Mouse (Mus musculus) layer of hippocampus, adult 11-12 months (tissue): ENCODE results near the gene Baiap2l2.

ENCODE experiments used
- DNase-seq: peaks from one replicate; pipeline ENCODE4 v3.0.0; 2022; ENCODE audit warnings: low spot score

Baiap2l2 gene

DNA sequence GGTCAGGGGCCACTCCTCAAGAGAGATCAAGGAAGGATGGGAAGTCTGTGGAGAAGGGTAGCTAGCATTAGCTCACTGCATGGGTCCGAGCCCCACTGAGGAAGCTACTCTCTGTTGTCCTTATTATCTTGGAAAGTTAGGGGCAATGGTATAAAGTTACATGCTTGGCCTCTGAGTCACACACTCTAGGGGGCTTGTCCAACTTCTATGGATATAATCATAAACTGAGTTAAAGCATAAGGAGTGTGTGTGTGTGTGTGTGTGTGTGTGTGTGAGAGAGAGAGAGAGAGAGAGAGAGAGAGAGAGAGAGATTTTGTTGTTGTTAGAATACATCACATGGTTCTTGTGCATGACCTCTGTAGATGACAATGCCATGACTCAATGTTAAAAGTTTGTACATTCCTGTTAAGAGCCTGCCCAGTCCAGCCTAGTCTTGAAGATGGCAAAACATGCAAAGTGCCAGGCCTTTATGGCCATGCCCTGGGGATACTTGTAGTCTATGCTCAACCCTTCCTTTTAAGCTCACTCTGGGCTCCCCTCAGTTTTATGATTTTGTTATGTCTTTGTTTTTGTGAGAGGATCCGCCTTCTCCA lies 14.3 kb upstream of the Baiap2l2 start:
- DNase-seq, result no peak

DNA sequence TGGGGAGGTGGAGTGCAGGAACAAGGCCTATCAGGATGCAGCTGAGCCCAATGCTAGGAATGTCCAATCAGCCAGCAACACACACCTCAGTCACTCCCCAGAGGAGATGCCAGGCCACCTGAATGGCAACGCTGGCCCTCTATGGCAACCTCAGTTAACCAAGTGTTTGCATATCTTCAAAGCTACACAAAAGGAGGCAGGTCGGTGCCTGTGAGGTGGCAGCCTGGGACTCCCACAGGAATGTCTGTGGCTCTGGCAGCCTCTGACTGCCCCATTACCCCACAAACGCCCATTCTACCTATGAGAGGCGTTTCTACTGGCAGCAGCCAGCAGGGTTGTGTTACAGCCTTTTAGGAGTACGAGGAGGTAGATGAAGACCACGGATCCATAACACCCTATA lies 13.2 kb upstream of the Baiap2l2 start:
- DNase-seq, result no peak

DNA sequence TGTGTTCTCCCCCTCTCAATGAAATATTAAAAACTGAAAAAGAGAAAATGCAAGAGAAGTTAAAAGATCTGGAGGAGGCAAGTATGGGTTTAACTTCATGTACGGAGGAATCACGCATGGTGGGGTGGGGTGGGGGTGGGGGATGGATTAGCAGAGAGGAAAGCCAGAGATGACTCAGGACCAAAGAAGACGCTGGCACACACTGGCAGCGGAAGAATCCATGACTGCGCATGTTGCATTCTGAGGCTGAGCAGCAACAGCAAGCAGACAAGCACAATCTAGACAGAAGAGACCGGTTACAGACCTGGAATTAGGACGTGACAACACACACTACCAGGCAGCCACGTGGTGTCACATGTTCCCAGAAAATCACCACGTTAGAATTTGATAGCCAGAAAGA lies 7.4 kb upstream of the Baiap2l2 start:
- DNase-seq, result no peak

DNA sequence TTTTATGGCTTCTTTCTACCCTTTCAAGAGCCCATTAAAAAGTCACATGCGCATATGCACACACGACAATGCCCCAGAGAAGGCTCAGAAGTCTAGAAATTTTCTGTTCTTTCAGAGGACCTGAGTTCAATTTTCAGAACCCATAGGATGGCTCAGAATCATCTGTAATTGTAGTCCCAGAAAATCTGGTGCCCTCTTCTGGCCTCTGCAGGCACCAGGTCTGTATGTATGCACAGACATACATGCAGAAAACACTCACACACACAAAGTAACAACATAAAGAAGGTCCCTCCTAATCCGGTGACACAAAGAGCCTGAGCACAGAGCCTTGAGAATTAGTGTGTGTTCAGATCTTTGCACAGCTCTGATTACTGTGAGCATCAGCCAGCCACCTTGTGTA lies 5.0 kb upstream of the Baiap2l2 start:
- no peak for DNase-seq

DNA sequence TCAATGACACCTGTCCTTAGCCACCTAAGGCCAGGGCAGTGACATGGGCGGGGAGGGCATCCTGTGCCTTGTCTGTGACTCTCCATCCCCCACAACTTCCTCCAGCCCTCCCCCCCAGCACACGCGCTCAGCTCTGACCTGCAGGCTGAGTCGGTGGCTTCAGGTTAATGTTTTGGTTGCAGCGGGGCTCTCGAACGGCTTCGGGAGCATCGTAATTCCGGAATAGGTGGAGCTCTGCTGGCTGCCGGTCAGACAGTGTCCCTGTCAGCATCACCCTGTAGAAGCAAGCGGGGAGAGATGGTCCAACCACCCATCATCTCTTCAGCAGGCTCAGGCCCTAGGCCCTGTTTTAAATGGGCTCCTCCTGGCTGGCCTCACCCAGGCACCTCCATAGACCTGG lies 4.1 kb upstream of the Baiap2l2 start:
- DNase-seq, result no peak

DNA sequence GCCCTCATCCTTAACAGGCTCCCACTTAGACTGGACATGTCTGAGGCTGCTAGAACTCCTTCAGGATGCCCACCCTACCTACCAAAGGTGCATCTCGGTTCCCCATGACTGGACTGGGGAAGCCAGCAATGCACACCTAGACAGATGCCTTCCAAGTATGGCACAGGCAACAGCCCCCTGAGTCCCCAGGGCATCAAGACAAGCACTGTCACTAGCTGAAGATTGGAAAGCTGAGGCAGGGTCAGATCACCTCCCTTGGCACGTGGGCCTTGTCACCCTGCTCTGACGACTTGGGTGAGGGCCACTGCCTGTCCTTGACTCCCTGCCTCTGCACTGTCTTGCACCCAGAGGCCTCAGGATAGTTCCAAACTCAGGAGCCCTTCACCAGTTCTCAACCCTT lies 3.0 kb upstream of the Baiap2l2 start:
- DNase-seq, result no peak

DNA sequence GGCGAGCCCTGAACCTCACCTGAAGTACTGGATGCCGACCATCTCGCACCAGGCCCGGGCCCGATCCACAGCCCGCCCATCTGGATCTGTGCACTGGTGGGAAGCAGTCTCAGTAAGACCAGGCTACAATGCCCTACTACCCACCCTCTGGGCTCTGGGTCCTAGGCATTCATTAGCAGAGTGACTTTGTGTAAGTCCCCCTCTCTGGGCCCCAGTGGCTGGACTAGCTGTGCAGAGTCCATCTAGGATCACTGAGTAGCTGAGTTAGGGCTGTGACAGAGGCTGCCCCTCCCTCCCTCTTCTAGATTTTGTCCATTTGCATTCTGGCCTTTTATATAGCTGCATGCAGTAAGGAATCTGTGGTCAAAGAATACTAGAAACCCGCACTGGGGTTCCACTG lies 1.8 kb upstream of the Baiap2l2 start:
- no peak for DNase-seq

DNA sequence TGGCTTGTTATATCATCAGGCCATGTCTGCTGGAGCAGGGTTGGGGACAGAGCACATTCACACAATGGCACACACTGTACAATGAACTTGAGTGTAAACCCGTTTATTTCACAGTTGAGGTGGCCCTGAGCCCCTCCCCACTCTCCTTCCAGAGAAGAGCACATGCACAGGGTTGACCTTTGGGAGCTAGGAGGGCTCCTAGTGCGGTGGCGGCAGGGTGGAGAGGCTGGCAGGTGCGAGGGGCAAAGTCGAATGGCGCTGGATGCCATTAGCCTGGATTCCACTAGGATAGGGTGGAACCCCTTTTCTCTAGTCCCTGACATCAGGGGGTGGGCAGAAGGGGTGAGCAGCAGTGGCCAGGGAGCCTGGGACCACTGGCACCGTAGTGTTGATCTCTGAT lies 804 bp upstream of the Baiap2l2 start:
- DNase-seq, result no peak

DNA sequence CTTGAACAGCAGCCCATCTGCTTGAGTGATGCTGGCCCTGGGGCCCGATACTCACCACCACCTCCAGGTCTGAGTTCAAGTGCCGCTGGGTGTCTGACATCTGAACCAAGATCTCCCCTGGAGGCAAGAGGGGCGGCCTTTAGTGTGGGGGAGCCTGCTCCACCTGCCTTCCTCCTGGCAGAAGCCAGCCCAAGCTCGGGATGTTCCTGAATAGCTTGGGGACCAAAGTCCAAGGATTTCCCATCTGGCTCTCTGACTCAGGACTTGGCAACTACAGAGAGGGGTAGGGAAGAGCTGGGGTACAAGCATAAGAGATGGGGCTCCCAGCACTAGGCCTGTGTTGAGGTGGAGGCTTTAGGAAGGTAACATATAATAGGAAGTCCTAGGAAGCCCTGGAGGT lies 2.0 kb downstream of the Baiap2l2 start:
- DNase-seq, result no peak

DNA sequence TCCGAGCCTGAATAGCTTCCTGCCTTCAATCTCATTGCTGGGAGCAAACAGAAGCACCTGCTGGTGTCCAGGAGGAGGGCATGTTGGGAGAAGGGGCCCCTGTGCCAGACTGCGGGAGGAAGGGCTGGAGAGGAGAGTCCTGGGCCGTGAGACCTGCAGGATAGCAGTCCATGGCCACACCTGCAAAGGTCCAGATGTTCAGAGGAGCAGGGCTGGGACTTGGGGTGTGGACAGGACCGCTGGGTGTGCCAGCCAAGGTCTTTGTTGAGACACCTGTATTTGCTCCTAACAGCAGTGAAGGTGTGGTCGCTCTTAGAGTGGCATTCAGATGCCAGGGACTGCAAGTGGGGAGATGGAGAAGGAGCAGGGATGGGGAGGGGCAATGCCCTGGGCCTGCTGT lies 2.9 kb downstream of the Baiap2l2 start:
- no peak for DNase-seq

DNA sequence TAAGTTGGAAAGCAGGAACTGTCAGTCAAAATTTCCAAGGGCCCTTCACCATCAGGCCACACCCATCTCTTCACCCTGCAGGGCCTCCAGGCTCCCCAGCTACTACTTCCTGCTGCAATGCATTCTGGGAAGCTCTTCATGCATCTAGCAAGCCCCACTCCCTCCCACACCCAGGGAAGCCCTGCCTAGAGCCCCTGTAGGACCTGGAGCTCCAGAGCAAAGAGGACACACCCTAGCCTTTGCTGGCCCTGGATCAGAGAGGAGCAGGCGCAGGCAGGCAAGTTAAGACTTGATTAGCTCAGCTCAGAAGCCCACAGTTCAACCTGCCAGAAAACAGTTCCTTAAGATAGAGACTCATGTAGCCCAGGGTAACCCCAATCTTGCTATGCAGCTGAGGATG lies 3.9 kb downstream of the Baiap2l2 start:
- DNase-seq, result no peak

DNA sequence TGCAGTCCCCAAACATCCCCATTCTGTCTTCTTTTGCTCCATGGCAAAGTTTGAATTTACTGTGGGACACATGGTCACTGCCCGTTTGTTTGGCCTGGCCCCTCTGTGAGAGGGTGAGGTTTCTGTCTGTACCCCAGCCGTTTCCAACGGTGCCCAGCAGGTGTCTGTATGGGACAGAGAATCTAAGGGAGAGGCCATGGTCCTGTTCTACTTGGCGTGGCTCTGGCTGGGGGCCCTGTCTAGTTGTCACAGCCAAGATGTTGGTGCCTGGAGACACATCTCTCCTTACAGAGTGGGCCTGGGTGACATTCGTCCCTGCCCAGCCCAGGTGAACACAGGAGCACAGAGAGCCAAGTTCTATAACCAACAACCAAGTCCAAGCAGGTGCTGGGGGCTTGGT lies 4.5 kb downstream of the Baiap2l2 start:
- no peak for DNase-seq

DNA sequence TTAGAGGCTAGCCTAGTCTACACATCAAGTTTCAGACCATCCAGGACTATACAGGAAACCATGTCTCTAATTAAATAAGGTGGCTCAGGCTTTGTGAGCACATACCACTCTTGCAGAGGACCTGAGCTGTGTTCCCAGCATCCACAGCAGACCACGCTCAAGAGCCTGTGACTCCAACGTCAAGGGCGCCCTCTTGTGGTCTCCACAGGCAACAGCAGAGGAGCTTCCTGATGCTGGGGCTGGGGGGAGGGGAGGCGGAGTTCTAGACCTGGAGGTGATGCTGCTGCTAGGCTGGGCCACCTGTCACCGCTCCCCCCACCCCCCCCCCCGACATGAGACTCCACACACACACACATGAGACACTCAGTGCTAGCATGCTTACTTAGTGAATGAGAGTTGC lies 5.1 kb downstream of the Baiap2l2 start:
- DNase-seq, result no peak

DNA sequence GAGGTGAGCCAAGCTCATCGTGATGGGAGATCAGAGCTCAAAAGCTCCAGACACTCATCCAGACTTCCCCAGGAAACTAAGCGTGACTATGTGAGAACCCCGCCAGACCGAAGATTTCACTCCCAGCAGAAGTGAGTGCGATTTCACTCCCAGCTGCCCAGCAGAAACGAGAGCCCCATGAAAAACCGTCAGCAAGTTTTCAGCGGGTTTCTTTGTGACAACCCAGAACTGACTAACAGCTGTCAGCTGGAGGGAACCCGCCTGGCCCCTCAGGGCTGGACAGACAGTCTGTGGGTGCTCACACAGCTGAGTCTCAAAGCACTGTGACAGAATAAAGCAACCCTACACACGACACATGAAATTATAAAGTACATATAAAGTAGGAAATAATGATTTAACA lies 7.6 kb downstream of the Baiap2l2 start:
- no peak for DNase-seq

DNA sequence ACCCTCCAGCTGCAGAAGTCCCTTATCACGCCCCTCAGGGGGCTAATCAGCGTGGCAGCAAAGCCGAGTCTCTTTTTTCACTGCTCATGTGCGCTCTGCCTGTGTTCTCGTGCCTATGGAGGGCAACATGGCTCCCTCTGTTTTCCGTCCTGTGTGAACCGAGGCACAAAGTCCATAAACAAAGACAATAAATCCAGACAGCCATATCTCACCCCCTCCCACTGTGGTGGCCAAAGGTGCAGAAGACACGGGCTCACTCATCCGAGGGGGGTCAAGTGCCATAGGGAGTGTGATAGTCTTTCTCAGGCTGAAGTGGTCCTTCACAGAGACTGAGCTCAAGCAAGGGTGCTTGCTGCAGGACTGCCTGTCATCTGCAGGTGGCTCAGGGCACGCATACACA lies 12.3 kb downstream of the Baiap2l2 start:
- no peak for DNase-seq

DNA sequence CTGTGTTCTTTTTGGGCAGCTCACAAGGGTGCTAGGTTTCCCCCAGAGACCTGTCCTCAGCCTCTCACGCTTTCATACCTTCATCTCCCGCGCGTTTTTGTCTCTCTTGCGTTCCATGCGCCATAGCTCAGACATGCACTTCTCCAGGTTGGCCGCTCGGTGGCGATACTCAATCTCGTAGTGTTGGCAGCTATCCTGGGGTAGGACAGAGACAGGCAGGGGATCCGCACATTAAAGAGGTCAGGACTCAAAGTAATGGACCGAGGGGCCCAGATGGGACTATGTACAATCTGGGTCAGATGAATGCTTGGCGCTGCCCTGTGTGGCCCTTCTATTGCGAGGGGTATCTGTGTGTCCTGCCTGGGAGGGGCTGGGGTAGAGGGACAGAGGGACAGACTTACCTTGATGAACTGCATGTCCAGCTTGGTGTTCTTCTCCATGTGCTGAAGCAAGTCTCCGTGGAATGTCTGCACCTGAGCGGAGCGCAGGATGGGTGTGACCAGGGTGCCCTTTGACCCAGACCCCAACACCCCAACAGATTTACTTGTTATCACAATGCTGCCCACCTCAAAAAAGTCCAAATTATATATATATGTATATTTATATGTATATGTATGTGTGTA lies 14.1 kb downstream of the Baiap2l2 start:
- no peak for DNase-seq

DNA sequence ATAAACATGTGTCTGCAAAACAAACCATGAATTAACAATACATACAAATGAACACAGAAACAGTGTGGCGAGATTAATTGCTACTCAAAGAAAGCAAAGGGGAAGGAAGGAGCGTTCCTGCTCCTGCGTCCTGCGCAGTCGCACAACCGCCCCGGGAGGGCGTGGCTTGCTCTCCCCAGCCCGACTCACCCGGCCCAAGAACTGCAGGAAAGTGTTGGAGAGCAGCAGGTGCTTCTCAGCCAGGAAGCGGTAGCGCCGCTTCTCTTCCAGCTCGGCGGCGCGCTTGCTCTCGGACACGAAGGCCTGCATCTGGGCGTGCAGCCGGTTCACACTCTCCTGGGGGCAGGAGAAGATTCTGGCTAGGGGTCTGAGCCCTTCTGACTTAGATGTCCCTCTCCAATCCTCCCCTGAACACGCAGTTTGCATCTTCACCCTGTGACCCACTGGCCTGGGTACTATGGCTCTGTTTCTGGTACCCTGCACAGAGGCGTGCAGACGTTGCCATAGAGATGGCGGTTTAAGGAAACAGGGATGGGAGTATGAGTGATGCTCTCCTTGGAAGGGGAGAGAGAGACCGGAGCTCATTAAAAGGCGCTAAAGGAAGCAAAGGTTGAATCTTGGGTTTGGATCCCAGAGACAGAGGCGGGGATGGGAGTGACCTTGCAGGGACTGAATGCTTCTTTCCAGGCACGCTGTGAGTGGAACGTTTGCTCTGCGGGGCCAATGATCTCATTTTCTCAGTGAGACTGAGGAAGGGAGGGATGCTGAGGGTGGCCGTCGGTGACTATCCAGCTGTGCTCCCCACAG lies 14.8 kb downstream of the Baiap2l2 start:
- peak; percentile 68 for DNase-seq

DNA sequence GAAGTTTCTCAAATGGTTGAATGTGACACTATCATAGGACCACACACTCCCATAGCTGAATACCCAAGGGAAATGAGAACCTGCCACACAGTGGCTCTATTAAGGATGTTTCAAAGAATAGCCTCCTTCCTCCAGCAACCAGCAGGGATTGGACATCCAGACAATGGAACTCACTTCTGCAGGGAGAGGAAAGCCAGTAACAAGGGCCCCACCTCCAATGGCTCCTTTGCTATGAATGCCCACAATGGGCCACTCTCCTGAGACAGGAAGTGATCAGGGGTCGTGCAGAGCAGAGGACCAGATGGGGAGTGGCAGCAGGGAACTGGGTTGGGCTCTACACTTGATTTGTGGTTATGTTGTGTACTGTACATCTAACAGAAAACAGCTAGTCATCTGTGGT lies 16.8 kb downstream of the Baiap2l2 start:
- no peak for DNase-seq

DNA sequence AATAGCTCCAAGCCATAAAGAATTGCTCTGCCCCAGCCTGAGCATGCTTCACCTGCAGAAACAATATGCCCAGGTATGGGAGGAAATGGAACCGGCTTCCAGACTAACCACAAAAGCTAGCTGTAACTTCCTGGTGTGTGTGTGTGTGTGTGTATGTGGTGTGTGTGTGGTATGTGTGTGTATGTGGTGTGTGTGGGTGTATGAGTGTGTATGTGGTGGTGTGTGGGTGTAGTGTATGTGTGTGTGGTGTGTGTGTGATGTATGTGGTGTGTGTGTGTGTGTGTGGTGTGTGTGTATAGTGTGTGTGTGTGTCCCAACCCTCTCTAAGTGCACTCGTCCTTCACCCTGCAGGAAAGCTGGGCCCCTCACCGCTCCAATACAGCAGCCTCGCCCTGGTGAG lies 20.0 kb downstream of the Baiap2l2 start:
- DNase-seq, result no peak

DNA sequence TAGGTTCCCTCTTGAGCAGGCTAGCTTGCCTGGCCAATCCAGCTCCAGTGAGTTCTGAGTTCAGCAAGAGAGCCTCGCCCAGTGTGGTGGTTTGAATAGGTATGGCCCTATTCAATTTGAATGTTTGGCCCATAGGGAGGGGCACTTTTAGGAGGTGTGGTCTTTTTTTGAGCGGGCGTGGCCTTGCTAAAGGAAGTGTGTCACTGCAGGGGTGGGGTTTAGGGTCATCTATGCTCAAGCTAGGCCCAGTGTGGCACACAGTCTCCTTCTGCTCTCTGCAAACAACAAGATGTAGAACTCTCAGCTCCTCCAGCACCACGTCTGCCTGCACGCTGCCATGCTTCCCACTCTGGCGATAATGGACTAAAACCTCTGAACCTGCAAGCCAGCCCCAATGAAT lies 21.6 kb downstream of the Baiap2l2 start:
- no peak for DNase-seq

DNA sequence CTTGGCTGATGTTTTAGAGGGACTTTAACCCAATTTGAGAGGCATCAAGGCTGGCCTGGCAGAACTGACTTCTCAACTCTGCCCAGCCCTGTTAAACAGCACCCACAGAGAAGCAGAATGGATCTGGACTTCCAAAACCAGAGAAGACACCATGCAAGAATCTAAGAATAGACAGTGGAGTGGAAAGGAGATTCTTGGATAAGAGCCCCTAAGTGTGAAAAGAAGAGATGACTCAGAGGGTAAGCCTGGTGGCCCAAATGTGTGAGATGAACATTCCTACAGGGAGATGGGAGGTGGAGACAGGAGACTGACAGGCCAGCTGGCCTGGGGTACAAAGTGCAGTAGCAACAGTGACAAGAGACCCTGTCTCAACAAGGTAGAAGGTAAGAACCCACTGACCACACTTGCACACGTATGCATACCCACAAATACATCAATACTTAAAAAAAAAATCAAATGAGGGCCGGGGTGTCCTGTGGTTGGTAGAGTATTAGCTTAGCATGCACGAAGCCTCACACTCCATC lies 22.5 kb downstream of the Baiap2l2 start:
- no peak for DNase-seq

DNA sequence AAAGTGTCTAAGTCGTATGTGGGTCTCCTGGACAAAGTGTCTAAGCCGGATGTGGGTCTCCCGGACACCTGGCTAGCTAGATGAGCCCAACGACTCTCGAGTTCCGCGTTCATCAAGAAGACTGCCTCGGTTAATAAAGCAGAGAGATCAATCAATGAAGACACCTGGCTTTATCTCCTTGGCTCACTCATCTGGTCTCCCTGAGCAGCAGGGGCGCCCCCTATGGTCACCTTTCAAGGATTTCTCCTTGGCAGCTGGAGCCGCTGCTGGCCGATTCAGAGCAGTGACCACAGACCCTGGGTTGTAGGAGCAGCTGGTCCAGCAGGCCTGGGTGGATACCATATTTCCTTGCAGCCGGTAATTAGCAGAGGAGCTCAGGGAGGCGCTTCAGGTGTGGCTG lies 23.0 kb downstream of the Baiap2l2 start:
- no peak for DNase-seq

DNA sequence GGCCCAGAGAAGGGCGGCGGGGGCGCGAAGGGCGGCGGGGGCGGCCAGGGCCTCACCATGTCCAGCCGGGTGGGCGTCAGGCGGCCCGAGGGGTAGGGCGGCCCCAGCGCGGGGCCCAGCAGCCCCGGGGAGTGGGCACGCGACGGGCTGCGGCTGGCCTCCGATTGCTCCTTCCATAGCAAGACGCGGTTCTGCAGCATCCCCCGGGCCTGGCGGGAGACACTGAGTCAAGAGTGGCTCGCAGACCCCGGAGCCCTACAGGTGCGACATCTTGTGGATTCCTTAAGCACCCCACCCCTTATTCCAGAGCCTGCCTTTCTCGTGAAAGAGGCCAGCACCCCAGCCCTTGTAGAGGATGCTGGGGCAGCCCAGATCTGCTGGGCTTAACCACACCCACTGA lies 23.6 kb downstream of the Baiap2l2 start:
- DNase-seq, result no peak
